In the genomic region with DNA sequence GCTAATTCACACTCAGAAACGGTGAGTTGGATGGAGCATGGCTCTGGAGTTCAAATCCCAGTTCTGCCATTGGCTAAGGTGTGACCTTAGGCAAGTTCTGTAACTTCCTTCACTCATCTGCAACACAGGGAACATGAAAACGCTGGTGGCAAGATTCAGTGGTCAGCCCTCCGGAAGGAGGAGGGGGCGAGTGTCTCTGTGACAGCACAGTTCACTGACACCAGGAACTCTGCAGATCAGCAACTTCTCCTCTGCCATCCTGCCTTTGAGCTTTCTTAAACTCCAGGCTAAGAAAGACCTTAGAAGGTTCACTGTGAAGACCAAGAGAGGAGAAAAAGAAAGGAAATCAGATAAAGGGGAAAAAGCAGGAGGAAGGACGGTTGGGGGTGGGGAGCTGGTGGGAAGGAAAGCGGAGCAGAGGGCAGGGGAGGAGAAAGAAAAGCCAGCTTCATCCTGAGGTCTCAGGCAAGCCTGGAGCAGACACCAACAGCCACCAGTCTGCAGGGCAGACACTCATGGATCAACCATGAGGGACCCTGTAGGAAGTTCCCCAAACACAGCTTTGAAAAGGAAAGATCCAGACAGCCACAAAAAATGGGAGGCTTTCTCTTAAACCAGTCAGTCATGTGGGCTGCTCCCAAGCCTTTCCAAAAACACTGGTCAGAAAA, we compare ENCODE assay signal across 1 mouse cellular context.
TF ChIP-seq lines count a peak whose summit lies in the region.

No protein-coding gene starts in this region.

TF ChIP-seq in MEL, 35 proteins besides CTCF, POLR2A, EP300 and RAD21 (continued from another document):
- TF ChIP-seq ZMIZ1 (IDR thresholded peaks at IDR 0.05; ENCODE audit: low read depth, low read length), result no peak
- TF ChIP-seq KAT2A (conservative IDR thresholded peaks at IDR 0.05; ENCODE audit: low read depth, low read length), result no peak
- TF ChIP-seq ETS1 (IDR thresholded peaks at IDR 0.05; ENCODE audit: low read depth, low read length), result no peak
- TF ChIP-seq JUND (IDR thresholded peaks at IDR 0.05; ENCODE audit: low read depth, low read length), result no peak
- TF ChIP-seq TAL1 (IDR thresholded peaks at IDR 0.05; ENCODE audit: low read length), result no peak
- no peak for TF ChIP-seq POLR2AphosphoS5 (IDR thresholded peaks at IDR 0.05; ENCODE audit: borderline replicate concordance, low read depth, low read length)
- no peak for TF ChIP-seq MYB (IDR thresholded peaks at IDR 0.05; ENCODE audit: low read depth, low read length)
- TF ChIP-seq MAX (IDR thresholded peaks at IDR 0.05; ENCODE audit: low read length), result no peak
- no peak for TF ChIP-seq POLR2AphosphoS2 (IDR thresholded peaks at IDR 0.05; ENCODE audit: low read length)
TF ChIP-seq in MEL: peak in this region for 0.
